Mouse (Mus musculus): ENCODE results near the gene Psmb7.

Gene Psmb7

DNA sequence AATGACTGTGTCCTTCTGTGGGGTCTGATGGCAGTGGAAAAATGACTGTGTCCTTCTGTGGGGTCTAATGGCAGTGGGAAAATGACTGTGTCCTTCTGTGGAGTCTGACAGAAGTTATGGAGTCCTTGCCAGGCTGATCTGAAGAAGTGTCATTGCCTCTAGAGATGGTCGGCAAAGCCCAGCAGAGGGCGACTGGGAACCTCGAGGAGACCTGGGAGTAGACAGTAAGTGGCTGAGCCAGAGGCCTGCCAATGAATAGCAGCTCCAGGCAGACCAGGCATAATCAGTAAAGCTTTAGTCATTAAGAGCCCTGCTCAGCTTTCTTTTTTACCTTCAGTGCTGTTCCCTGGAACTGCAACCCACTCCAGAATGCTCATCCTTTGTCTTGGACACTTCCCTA lies 2.0 kb upstream of the Psmb7 start:
- no peak for DNase-seq (ENCODE audit: extremely low read depth, insufficient read length, low spot score)

DNA sequence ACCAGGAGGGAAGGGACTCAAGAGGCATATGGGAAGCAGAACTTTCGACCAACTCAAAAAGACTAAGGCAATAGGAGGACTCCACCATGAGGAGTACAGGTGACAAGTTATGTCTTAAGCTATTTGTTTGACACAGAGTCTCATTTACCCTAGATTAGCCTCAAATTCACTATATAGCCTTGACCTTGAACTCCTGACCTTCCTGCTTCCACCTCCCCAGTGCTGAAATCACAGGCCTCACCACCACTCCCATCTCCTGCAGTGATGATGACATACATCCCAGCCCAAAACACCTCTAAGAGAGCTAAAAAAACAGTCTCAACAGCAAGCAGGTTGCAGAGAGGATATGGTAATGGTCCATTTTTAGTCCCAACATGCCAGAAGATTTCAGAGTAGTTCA lies 2.1 kb downstream of the Psmb7 start:
- DNase-seq (ENCODE audit: extremely low read depth, insufficient read length, low spot score), result no peak

DNA sequence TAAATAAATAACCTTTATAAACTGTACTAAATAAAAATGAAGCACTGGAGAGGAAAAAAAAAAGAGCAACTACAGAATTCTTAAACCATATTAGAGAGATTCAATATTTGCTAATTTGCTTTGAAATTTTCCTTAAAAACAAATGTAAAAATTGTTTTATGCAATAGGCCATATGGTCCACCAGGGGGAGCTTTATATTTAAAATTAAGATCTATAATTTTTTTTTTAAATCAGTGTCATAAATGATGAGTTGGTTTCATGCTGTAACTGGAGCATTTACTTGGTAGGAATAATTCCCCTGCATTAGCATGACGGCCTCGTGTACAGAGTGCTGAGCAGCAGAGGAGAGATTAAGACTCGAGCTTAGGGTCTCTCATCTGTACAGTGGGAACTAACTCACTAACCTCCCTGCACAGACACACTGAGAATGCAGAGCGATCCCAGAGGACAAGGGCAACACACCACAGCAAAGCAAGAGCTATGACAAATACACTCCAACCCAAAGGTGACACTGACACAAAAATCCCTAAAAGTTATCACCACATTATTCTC lies 6.1 kb downstream of the Psmb7 start:
- no peak for DNase-seq (ENCODE audit: extremely low read depth, insufficient read length, low spot score)

DNA sequence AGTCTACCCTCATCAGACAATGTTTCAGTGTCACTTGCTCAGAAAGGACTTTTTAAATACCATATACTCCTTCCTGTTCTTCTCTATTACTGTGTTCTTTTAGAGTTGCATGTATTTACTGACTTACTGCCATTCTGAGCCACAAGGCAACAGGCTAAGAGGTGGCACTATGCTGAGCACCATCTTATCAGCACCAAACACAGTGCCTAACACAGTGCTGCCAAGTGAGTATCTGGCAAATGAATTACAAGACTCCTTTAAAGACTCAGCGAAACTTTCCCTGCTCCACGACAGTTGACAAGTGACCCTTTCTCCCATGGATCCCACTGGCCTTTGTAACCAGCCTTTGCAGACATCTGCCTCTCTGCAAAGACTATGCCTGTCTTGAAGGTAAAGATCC lies 13.3 kb downstream of the Psmb7 start:
- DNase-seq (ENCODE audit: extremely low read depth, insufficient read length, low spot score), result no peak

DNA sequence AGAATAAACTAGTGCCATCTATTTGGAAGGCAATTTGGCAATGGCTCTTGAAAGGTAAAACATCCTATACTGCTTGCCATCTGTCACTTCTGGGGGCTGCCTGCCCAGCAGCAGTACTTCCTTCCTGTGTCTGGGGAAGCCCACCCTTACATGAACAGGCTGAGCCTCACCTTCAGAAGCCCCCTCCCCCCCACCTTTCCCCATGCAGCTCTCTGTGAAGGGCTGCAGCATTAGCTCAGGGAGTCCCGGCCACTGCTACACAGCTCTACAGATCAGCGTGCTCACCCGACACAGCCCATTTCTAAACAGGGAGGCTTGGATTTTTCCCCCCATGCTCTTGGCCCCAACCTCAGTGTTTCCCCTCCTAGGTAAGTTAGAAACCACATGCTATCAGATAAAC lies 14.4 kb downstream of the Psmb7 start:
- DNase-seq (ENCODE audit: extremely low read depth, insufficient read length, low spot score), result no peak

DNA sequence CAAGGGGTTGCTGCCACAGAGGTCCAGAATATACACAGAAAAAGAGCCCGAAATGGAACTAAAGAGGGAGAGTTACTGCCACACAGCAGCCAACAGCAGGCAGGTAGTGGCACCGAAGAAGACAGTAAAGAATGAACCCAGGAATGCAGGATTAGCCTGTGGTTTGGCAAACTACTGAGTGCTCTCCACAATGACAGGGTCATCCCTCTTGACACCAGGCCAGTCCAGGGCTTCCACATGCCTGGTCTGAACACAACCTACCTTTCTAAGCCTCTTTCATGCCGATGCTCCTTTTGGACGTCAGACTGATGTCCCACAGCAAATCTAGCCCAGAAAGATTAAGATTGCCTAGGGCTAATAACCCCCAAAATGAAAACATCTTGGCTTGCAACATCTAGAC lies 15.1 kb downstream of the Psmb7 start:
- DNase-seq (ENCODE audit: extremely low read depth, insufficient read length, low spot score), result no peak

DNA sequence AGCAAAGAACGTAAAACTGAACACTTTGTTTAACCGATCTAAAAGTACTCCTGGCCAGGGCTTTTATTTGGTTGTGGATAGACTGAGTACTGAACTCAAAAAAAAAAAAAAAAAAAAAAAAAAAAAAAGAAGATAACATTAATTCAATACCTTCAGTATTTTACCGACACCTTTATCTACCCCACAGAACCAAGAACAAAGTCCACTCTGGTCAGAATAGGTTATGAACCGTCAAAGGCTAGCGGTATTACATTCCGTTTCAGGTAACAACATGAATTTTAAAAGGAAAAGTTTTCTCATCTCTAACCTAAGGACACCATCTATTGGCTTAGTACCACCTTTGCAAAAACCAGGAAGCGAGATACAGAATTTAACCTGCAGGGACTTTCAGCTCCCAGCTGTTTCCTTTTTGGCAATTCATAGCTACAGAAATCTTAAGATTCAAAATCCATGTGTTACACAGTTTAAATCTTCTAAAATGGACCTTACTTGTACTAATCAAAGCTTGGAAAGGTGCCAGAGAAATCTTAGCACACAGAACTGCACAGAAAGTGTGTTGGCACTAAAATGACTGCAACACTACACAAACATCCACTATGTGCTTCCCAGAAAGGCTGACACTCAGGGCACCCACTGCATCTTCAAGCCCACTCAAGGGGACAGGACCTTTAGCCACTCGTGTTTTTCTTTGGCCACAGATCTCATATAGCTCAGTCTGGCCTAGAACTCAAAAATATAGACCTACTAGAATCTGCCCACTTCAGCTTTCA lies 19.9 kb downstream of the Psmb7 start:
- no peak for DNase-seq (ENCODE audit: extremely low read depth, insufficient read length, low spot score)

DNA sequence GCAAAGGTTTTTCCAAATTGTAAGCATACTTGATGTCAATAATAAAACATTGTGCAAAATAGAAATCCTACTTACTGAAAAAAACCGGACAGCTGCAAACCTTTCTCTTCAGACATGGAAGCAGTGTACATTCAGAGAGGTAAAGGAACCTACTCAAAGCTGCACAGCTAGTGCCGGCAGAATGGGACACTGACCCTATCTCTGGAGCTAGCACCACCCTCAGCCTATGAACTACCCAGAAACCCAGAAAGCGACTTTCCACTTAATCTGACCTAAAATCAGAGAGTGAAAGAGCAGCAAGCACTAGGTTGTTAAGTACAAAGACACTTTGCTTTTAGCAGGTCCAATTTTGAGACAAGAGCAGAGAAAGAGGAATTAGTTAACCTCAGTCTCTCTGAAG lies 20.5 kb downstream of the Psmb7 start:
- no peak for DNase-seq (ENCODE audit: extremely low read depth, insufficient read length, low spot score)

DNA sequence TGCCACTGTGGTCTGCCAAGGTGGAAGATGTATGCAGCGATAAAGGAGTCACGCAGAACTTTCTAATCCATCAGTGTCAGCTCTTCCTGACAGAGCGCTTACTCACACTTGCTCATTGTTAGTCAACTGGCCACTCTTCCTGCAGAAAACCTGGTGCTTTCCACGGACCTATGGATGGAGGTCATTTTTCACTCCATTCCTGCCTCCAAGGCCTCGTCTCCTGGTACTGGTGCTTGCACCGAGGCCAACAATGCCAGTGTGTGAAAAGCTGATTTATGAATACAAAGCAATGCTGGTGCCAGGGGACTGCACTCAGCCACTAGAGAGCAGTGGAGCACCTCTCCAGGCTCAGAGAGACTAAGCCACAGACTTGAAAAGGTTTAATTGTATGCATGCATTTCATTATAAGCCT lies 22.3 kb downstream of the Psmb7 start:
- DNase-seq (ENCODE audit: extremely low read depth, insufficient read length, low spot score), result peak; percentile 69

DNA sequence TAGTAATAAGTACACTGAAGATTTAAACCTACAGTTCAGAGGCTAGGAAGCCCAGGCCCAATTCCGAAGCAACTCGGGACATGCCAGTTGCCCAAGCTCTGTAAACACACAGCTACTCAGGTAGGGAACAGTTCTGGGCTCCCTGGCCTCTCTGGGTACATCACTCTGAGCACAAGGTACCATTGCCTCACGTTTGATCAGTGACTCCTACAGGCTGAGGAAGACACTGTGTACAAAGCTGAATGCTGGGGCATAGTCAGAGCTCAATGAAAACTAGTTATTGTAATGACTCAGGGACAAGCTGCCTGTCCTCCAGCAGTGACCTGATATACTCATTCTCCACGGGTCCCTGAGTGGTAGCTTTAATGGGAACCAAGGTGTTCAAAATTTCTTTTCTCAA lies 22.8 kb downstream of the Psmb7 start:
- no peak for DNase-seq (ENCODE audit: extremely low read depth, insufficient read length, low spot score)

DNA sequence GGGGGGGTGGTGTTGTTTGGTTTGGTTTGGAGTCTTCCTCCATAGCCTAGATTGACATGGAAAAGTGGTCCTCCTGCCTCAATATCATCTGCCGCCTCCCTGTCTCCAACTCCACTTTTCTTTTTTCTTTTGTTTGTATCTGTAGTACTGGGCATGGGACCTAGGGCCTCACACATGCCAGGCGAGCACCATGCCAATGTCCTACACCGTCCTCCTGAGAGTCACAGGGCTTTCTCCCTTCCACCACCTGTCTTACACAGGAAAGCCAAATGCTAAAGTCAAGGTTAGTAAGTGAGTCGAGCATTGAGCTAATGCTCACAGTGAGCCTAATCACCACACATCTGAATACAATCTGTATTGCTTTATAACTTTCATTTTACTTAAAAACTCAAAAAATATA lies 24.1 kb downstream of the Psmb7 start:
- DNase-seq (ENCODE audit: extremely low read depth, insufficient read length, low spot score), result no peak

DNA sequence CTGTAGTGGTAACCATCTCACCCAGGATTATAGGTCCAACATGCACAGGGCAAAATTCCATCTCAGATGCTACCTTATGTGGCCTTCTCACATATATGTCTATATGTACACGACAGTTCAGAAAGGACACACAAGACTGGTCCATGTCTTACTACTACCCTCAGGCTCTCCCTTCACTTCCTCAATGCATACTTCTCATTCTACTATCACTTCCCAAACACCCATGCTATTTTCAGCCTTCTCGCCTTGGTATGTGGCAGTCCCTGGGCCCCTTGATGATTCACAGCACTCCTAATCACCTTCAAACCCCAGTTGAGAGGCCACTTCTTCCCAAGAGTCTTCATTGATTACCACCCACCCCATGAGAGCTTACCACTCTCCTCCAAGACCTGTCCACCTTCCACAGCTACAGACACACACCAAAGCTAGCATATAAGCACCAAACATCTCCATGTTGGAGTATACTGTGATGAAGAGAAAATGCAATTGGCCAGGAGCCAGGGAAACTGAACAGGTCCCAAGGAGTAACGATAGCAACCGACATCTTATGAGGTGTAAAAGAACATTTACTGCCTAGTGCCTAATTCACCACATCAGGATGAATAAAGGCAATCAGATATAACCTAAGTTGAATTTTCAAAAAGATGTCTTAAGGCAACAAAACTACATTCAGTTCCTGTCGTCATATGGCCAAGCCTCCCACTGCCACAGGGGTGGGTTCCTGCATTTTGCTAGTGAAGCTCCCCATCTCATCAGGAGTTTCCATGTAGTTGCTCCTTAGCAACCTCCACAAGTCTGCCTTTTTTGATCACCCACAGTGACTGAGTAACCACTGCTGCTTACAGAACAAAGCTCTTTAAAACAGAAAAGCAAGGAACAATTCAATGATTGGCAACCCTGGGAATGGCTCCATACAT lies 26.7 kb downstream of the Psmb7 start:
- DNase-seq (ENCODE audit: extremely low read depth, insufficient read length, low spot score), result no peak

DNA sequence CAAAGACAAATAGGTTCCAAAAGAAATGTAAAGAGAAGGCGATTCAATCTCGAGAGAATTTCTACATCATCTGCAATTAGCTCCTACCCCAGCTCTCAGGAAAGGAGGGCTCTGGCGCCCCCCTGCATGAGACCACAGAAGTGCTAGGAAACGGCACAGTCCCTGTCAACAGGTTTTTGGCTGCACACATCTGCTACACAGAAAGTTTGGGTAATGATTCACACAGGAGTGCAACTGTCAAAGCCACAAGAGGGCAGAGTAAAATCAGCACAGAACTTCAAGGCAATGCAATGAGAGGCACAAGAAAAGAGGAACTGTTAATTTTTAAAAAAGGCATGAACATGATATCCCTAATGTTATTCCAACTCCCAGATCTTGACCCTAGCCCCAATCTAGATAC lies 27.8 kb downstream of the Psmb7 start:
- peak; percentile 39 for DNase-seq (ENCODE audit: extremely low read depth, insufficient read length, low spot score)

DNA sequence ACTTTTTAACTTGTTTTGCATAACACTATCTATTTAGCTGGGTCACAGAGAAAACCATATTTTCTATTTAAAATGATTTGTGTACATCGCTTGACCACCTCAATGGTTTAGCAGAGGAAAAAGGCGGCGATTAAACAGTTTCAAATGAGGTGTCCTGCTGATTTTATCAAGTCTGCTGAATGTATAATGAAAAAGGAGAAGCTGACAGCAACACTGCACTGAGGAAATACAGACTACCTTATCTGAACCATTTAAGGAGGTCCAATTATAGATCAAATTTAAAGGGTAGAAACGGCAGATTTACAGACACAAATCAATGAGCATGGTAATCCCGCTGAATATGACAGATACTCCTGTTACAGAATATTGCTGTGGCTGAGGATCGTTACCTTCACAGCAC lies 29.4 kb downstream of the Psmb7 start:
- DNase-seq (ENCODE audit: extremely low read depth, insufficient read length, low spot score), result no peak

DNA sequence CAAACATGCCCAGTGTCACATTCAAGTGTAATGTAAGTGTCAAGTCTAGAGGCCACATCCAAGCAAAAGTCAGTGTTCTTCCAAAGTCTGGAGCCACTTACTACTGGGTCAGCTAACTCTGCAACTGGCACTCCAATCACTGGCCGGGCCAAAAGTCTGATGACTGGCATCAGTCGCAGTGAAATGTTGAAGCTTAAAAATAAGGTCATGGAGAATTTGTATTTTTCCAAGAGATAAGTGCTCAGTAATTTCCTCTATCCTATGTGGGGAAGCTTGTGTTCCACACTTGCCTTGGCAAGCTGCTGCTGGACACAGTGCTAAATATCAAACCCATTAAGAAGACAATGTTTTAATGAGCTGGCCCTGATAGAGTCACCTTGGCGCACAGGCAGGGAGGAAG lies 30.3 kb downstream of the Psmb7 start:
- no peak for DNase-seq (ENCODE audit: extremely low read depth, insufficient read length, low spot score)

DNA sequence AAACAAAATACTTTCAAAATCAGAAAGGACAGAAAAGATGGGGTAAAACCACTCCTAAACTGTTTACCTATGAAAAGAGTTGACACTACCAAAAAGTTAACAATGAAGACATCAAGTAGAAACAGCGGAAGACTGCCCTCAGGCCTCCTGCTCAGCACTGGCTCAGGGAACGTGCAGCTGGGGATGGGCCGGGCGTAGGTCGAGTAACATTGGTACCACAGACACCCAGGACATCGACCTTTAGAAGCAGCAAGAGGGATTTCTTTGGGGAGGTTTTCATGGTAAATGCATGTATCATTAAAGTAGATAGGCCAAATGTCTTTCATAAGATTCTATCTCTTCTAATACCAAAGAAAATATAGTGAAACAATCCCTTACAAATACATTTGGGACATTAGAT lies 31.3 kb downstream of the Psmb7 start:
- DNase-seq (ENCODE audit: extremely low read depth, insufficient read length, low spot score), result no peak

DNA sequence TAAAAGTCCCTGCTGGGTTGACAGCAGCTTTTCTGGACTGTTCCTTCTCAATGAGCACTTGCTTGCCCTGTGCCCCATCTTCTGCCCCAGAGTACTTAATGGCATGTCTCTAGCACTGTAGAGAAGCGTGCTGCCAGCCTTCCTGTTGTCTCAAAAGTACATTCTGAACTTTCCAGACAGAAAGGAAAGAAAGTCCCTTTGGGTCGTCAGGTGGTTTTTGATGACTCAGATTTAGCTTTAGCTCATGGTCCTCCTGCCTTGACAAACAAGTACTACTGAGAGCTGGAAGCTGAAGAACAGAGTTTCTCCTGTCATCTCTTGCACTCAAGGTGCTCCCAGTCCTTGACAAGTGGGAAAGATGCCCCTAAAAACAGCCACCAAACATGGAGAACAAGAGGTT lies 33.7 kb downstream of the Psmb7 start:
- no peak for DNase-seq (ENCODE audit: extremely low read depth, insufficient read length, low spot score)

DNA sequence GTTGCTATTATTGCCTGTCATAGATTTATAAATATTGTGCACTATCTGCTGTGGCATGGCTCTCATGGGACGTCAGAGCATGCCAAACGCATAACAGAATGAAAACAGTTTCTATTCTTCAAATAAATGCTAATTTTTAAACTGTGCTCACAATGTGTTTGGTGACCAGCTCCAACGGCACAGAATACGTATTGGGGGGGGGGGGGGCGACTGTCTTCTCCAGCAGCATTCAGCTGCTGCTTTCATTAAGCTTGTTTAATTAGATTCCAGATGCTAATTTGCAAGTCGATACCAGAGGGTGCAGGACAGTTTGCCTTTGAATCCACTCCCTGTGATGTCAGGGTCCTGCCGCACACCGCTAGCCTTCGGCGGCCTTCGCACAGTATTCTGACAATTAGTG lies 34.6 kb downstream of the Psmb7 start:
- no peak for DNase-seq (ENCODE audit: extremely low read depth, insufficient read length, low spot score)

DNA sequence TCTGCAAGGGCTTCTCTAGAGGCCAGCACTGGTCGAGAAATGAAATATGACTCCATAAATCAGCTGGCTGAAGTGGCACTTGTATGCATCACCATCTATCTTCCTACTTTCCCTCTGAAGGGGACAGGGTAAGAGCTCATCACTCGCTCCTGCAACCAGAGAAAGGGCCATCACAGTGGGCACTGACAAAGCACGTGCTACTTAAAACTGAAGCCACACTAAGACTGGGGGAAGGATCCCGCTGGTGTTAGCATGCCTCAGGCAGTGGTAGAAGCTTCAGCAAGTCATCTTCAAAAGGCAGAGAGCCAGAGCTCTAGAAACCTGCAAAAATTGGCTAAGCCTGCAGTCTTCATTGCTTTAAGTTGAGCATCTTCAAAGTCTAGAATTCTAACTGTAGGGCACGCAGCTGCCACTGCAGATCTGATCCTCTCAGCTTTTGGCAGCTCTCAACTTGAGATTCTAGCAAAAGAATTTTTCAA lies 35.0 kb downstream of the Psmb7 start:
- no peak for DNase-seq (ENCODE audit: extremely low read depth, insufficient read length, low spot score)

DNA sequence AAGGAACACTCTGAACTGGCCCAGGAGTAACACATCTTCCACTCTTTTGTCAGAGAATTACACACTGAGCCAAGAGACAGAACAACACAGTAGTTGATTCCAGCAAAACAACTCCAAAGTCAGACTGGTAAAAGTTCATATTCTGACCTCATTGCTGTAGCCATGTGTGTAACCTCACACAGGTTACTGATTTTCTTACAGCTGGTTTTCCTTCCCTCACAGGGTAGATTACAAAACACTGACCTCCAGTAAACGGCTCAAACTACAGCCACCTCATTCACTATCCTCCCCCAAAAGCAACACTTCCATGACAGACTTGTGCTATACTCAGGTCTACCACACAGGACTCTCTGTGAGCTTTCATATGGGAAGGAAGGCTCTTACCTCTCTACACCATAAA lies 36.2 kb downstream of the Psmb7 start:
- no peak for DNase-seq (ENCODE audit: extremely low read depth, insufficient read length, low spot score)

DNA sequence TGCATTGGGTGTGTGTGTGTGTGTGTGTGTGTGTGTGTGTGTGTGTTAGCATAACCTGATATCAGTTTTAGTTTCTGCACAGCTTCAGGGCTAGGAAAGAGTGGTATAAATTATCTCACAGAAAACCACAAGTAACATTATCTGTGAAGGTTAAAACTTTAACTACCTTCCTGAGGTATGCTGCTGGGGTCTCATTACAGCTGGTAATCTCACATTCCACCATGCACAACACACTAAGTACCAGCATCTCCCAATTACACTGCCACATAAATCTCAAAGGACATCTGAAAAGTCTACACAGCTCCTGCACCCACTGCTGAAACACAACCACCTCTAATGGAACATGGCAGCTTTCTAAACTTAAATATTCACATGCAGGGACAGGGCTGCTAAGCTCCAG lies 43.0 kb downstream of the Psmb7 start:
- DNase-seq (ENCODE audit: extremely low read depth, insufficient read length, low spot score), result no peak

DNA sequence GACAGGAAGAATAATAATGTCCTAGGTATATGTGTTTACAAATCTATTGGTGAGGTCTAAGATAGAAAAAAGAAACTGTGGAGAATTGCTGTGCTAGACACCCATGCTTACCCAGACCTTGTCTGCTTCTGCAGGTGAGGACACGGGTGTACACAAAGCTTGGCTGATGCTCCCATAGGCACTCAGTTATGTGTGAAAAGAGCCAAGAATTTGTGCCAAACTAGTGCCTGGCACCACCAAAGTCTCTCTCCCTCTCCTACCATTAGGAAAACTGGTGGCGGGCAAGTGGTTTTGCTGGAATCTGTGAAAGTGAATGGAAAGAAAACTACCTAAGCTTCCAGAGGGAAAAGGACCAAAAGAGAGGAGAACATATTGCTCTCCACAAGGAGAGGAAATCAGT lies 45.5 kb downstream of the Psmb7 start:
- no peak for DNase-seq (ENCODE audit: extremely low read depth, insufficient read length, low spot score)

Data from 3134 (cell line).